Mouse (Mus musculus): ENCODE measurements around the gene Fkbpl.

DNA sequence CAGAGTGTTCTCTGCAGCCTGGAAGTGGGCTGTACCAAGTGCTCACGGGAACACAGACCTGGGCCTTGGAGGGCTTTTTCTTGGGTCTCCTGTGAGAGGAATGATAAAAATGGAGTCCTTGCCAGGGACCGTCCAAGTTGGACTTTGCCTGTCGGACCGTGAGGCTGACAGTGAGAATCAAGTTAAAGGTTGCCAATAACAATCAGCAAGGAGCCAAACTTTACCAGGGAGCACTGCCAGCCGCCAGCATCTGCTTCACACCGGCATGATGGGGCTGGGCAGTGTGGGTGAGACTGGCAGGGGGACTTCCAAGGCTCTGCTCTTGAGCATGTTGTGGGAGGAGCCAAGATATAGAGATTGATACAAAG is 31.5 kb downstream of the Fkbpl start:
- no peak for TF ChIP-seq SIN3A (IDR thresholded peaks at IDR 0.05; ENCODE audit: low read length)
- TF ChIP-seq POLR2A (IDR thresholded peaks at IDR 0.05; ENCODE audit: control insufficient read depth in 1 of 2, insufficient read depth in 1 of 2, low read depth in 1 of 2, low read length in 2 of 2, poor library complexity in 1 of 2), result no peak
- TF ChIP-seq GATA1 (IDR thresholded peaks at IDR 0.05; ENCODE audit: low read depth, low read length), result no peak
- no peak for TF ChIP-seq RAD21 (IDR thresholded peaks at IDR 0.05; ENCODE audit: low read depth, low read length)
- no peak for TF ChIP-seq CTCF (IDR thresholded peaks at IDR 0.05 in 2 of 3, conservative IDR thresholded peaks at IDR 0.05 in 1 of 3; ENCODE audit: control insufficient read depth in 1 of 3, insufficient read depth in 1 of 3, low read depth in 2 of 3, low read length in 3 of 3, poor library complexity in 1 of 3, severe bottlenecking in 1 of 3)
- no peak for TF ChIP-seq EP300 (IDR thresholded peaks at IDR 0.05; ENCODE audit: low read depth in 1 of 2, low read length in 2 of 2)
- TF ChIP-seq NRF1 (IDR thresholded peaks at IDR 0.05; ENCODE audit: insufficient read depth, low read depth, low read length, poor library complexity, severe bottlenecking), result no peak
- TF ChIP-seq USF2 (IDR thresholded peaks at IDR 0.05; ENCODE audit: borderline replicate concordance in 1 of 2, insufficient read depth in 1 of 2, low read depth in 1 of 2, low read length in 2 of 2), result no peak
- TF ChIP-seq USF1 (IDR thresholded peaks at IDR 0.05; ENCODE audit: low read depth, low read length), result no peak
- TF ChIP-seq E2F4 (IDR thresholded peaks at IDR 0.05; ENCODE audit: borderline replicate concordance, low read depth, low read length), result no peak
